Mouse (Mus musculus) liver, adult 2 months (tissue): ENCODE results near the gene Tma7.

Source experiments
- CTCF ChIP-seq: fragments of 200-500 bp; IDR thresholded peaks from 2 replicates; pipeline ENCODE4 v1.5.1; 2011; ENCODE audit warnings: low read depth, low read length, control low read depth
- POLR2A ChIP-seq: fragments of 200-500 bp; IDR thresholded peaks from 2 replicates; pipeline ENCODE4 v1.6.1; 2011; ENCODE audit warnings: low read length, control low read depth; ENCODE audit not compliant: insufficient read depth; ENCODE audit errors: extremely low read depth

DNA sequence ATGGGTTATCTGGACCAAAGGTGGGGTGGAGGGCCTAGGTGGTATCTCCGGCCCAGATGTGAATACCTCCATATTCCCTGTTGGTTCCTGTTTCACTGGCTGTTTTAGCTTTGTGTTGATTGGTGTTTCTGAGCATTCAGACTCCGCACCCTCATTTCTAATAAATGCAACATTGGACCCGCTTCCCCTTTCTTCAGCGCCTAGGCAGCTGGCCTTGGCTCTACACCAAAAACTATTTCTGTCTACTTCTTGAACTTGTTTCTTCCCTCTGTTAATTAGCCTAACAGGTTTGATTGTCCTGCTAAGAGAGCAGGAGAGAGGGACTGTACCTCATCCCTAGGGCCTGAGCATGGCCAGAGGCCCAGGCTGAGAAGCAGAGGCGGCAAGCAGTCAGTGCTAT, 24.8 kb downstream of the Tma7 start:
- TF ChIP-seq CTCF (no peak), POLR2A (no peak)
